Mouse (Mus musculus) small intestine, adult 2 months (tissue): Measurements from ENCODE around the gene Zfp697.
"Not testable (repeated sequence)": the region's sequence is repeated elsewhere in the genome, so short reads cannot be mapped to it uniquely, and the experiment has no call there.

Experiments
- CTCF ChIP-seq: fragments of 200-500 bp; IDR thresholded peaks from 2 replicates; pipeline ENCODE4 v1.5.1; 2012; ENCODE audit warnings: low read depth, mild to moderate bottlenecking, control low read depth, inconsistent platforms, low read length, moderate library complexity, mixed read lengths; ENCODE audit not compliant: insufficient replicate concordance, insufficient read length; ENCODE audit errors: extremely low read depth
- POLR2A ChIP-seq: fragments of 200-500 bp; IDR thresholded peaks from 2 replicates; pipeline ENCODE4 v1.6.1; 2012; ENCODE audit warnings: low read depth, mild to moderate bottlenecking, control low read depth, inconsistent platforms, low read length, moderate library complexity

GRCm38 (mm10) chr3:98404268-98404895 lies 22.1 kb downstream of the Zfp697 start:
- TF ChIP-seq CTCF, POLR2A: not testable (repeated sequence)
